Mouse (Mus musculus): ENCODE results near the gene Crb1. TPM values are rescaled to one million over a fixed set of nuclear protein-coding genes. Genes with fewer than 3 reads are reported as not detected.
"Not testable (repeated sequence)": the region's sequence is repeated elsewhere in the genome, so short reads cannot be mapped to it uniquely, and the experiment has no call there.

Gene Crb1
- polyA plus RNA-seq, 1 experiment from 2014 or later, result 0.29 TPM

GRCm38 (mm10) chr1:139314297-139314874, 62.5 kb downstream of the Crb1 start:
- H3K9ac ChIP-seq (ENCODE audit: low read depth, low read length), result no peak overlapping the region
- DNase-seq (ENCODE audit: low spot score) (peak; percentile 35), ATAC-seq (replicated peaks; ENCODE audit: low FRiP score, low read depth) (no peak)
- whole genome bisulfite sequencing, result 85% methylated on average over 4 of the region's 4 CpGs
- no peaks in the 10 kb centered on the region for H3K27me3 ChIP-seq (ENCODE audit: insufficient read depth, low read length)
- H3K36me3 ChIP-seq (ENCODE audit: insufficient read depth, low read length), result no peaks in the 10 kb centered on the region
- no peak overlapping the region for H3K4me2 ChIP-seq (ENCODE audit: low read length)
- H3K4me3 ChIP-seq (replicated peaks; ENCODE audit: low read depth, low read length), result no peak overlapping the region
- no peaks in the 10 kb centered on the region for H3K9me3 ChIP-seq (replicated peaks; ENCODE audit: low read length)
- peak; percentile 73 for TF ChIP-seq CTCF (IDR thresholded peaks at IDR 0.05; ENCODE audit: low read depth)
- H3K4me1 ChIP-seq (replicated peaks; ENCODE audit: insufficient read depth, low read length), result no peaks in the 10 kb centered on the region
- no peak overlapping the region for H3K27ac ChIP-seq

GRCm38 (mm10) chr1:139308915-139309314, 68.0 kb downstream of the Crb1 start:
- Histone ChIP-seq H3K27ac (no peak overlapping the region), H3K36me3 (ENCODE audit: insufficient read depth, low read length) (no peaks in the 10 kb centered on the region), H3K9ac (ENCODE audit: low read depth, low read length) (no peak overlapping the region), H3K27me3 (ENCODE audit: insufficient read depth, low read length) (no peaks in the 10 kb centered on the region), H3K9me3 (replicated peaks; ENCODE audit: low read length) (no peaks in the 10 kb centered on the region), H3K4me3 (replicated peaks; ENCODE audit: low read depth, low read length) (no peak overlapping the region), H3K4me2 (ENCODE audit: low read length) (no peak overlapping the region), H3K4me1 (replicated peaks; ENCODE audit: insufficient read depth, low read length) (no peaks in the 10 kb centered on the region)
- ATAC-seq (replicated peaks; ENCODE audit: low FRiP score, low read depth) (no peak), DNase-seq (ENCODE audit: low spot score) (no peak)
- no peak for TF ChIP-seq CTCF (IDR thresholded peaks at IDR 0.05; ENCODE audit: low read depth)
- WGBS, result 66% methylated on average over 4 of the region's 4 CpGs

GRCm38 (mm10) chr1:139302519-139302918, 74.4 kb downstream of the Crb1 start:
- H3K9ac ChIP-seq (ENCODE audit: low read depth, low read length); H3K4me2 ChIP-seq (ENCODE audit: low read length); H3K27ac ChIP-seq; H3K4me1 ChIP-seq (replicated peaks; ENCODE audit: insufficient read depth, low read length); H3K4me3 ChIP-seq (replicated peaks; ENCODE audit: low read depth, low read length); H3K36me3 ChIP-seq (ENCODE audit: insufficient read depth, low read length); DNase-seq (ENCODE audit: low spot score); H3K9me3 ChIP-seq (replicated peaks; ENCODE audit: low read length); H3K27me3 ChIP-seq (ENCODE audit: insufficient read depth, low read length); ATAC-seq (replicated peaks; ENCODE audit: low FRiP score, low read depth): not testable (repeated sequence)

- WGBS, result 79% methylated on average over 5 of the region's 5 CpGs
- TF ChIP-seq CTCF (IDR thresholded peaks at IDR 0.05; ENCODE audit: low read depth), result no peak
- ATAC-seq (replicated peaks; ENCODE audit: low FRiP score, low read depth), result no peak
- H3K36me3 ChIP-seq (ENCODE audit: insufficient read depth, low read length), result no peaks in the 10 kb centered on the region
- H3K4me2 ChIP-seq (ENCODE audit: low read length), result no peak overlapping the region
- H3K27me3 ChIP-seq (ENCODE audit: insufficient read depth, low read length), result no peaks in the 10 kb centered on the region
- no peaks in the 10 kb centered on the region for H3K9me3 ChIP-seq (replicated peaks; ENCODE audit: low read length)
- DNase-seq (ENCODE audit: low spot score), result no peak
- no peak overlapping the region for H3K27ac ChIP-seq
- no peak overlapping the region for H3K9ac ChIP-seq (ENCODE audit: low read depth, low read length)
- H3K4me1 ChIP-seq (replicated peaks; ENCODE audit: insufficient read depth, low read length), result no peaks in the 10 kb centered on the region
- no peak overlapping the region for H3K4me3 ChIP-seq (replicated peaks; ENCODE audit: low read depth, low read length)
These were observed 75.1 kb downstream of the Crb1 start for GRCm38 (mm10) chr1:139301830-139302229.

- 47% methylated on average over 4 of the region's 4 CpGs for WGBS
- H3K36me3 ChIP-seq (ENCODE audit: insufficient read depth, low read length), result no peaks in the 10 kb centered on the region
- H3K4me1 ChIP-seq (replicated peaks; ENCODE audit: insufficient read depth, low read length), result no peaks in the 10 kb centered on the region
- H3K4me2 ChIP-seq (ENCODE audit: low read length), result no peak overlapping the region
- no peak for TF ChIP-seq CTCF (IDR thresholded peaks at IDR 0.05; ENCODE audit: low read depth)
- H3K27me3 ChIP-seq (ENCODE audit: insufficient read depth, low read length), result no peaks in the 10 kb centered on the region
- DNase-seq (ENCODE audit: low spot score), result peak; percentile 34
- no peak for ATAC-seq (replicated peaks; ENCODE audit: low FRiP score, low read depth)
- no peak overlapping the region for H3K9ac ChIP-seq (ENCODE audit: low read depth, low read length)
- no peak overlapping the region for H3K27ac ChIP-seq
- no peak overlapping the region for H3K4me3 ChIP-seq (replicated peaks; ENCODE audit: low read depth, low read length)
- H3K9me3 ChIP-seq (replicated peaks; ENCODE audit: low read length), result no peaks in the 10 kb centered on the region
These were observed 84.9 kb downstream of the Crb1 start for GRCm38 (mm10) chr1:139292023-139292422.

- DNase-seq (ENCODE audit: low spot score) (no peak), ATAC-seq (replicated peaks; ENCODE audit: low FRiP score, low read depth) (no peak)
- Histone ChIP-seq H3K4me2 (ENCODE audit: low read length) (no peak overlapping the region), H3K4me3 (replicated peaks; ENCODE audit: low read depth, low read length) (no peak overlapping the region), H3K27me3 (ENCODE audit: insufficient read depth, low read length) (no peaks in the 10 kb centered on the region), H3K9me3 (replicated peaks; ENCODE audit: low read length) (no peaks in the 10 kb centered on the region), H3K36me3 (ENCODE audit: insufficient read depth, low read length) (no peaks in the 10 kb centered on the region), H3K4me1 (replicated peaks; ENCODE audit: insufficient read depth, low read length) (no peaks in the 10 kb centered on the region), H3K9ac (ENCODE audit: low read depth, low read length) (no peak overlapping the region), H3K27ac (no peak overlapping the region)
- 69% methylated on average over 1 of the region's 1 CpGs for WGBS
- no peak for TF ChIP-seq CTCF (IDR thresholded peaks at IDR 0.05; ENCODE audit: low read depth)
These were observed 85.3 kb downstream of the Crb1 start for GRCm38 (mm10) chr1:139291593-139291992.

All from kidney, postnatal 0 days (tissue).